Mouse (Mus musculus): Measurements from ENCODE around the gene Sct. TPM values are rescaled to one million over a fixed set of nuclear protein-coding genes. Genes with fewer than 3 reads are reported as not detected.

Gene Sct
- total RNA-seq (2023), result not detected

DNA sequence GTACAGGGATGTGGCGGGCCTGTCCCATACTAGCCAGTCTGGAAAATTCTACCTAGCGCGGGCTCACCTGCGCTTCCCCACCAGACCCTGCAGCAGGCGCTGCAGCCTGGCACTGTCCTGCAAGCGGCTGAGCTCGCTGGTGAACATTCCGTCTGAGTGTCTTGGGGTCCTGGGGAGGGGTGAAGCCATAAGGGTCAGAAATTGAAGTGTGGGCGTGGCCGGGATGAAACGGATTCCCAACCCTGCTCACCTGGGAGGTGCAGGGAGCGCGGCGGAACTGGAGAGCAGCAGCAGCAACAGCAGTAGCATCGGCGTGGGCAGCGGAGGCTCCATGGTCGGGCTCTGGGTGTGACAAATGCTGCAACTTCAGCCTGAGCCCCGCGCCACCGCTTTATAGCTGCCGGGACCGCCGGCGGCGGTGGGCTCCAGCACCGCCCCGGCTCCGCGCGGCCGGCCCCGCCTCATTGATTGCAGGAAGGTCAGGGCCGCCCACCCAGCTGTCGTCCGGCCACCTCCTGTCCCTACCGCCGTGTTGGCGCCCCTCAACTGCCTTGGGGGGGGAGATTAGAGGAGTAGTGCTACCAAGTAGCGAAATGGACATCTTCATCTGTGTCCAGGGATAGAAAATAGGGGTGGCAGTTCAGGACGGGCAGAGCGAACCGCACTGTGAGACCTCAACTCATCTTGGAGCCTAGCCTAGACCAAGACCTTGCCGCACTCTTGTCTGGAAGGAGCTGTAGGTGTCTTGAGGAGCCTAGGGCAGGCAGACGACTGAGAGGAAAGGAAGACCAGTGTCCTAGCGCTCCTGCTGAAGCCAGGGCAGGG is at the start of gene Sct:
Sct (minus strand) TSS at position 368 of the 825 bp plus-strand sequence.

GRCm38 (mm10) chr7:141327469-141328372 is 48.8 kb upstream of the Sct start, which contains the start of the genes Deaf1 and Tmem80:
TSS of gene Deaf1 (minus strand) at chr7:141327690.
TSS of gene Tmem80 (plus strand) at chr7:141327739.

GRCm38 (mm10) chr7:141291921-141292582 is 13.1 kb upstream of the Sct start, which contains the start of gene Drd4:
TSS of gene Drd4 (plus strand) at chr7:141292006.

GRCm38 (mm10) chr7:141276546-141276945 is 2.4 kb downstream of the Sct start, which contains the start of gene Cdhr5:
TSS of gene Cdhr5 (minus strand) at chr7:141276786.

GRCm38 (mm10) chr7:141265739-141266561 is 13.0 kb downstream of the Sct start, which contains the start of gene Irf7:
TSS of gene Irf7 (minus strand) at chr7:141266481.

Other genes with a start within 250 kb of the Sct start
- 1 to 10 TPM; 1.4 to 2.2 TPM for gene B4galnt4, start 218.0 kb downstream of the Sct start, total RNA-seq (2023)
- gene Pkp3, start 200.9 kb downstream of the Sct start, total RNA-seq (2023), result 10 to 100 TPM; 45.7 to 59.0 TPM
- gene Sigirr, start 178.6 kb downstream of the Sct start, total RNA-seq (2023), result 10 to 100 TPM; 74.9 to 85.3 TPM
- not detected for gene Ano9, start 161.3 kb downstream of the Sct start, total RNA-seq (2023)
- gene Ptdss2, start 156.8 kb downstream of the Sct start, total RNA-seq (2023), result 10 to 100 TPM; 12.0 to 12.5 TPM
- 10 to 100 TPM; 35.2 to 41.1 TPM for gene Rnh1, start 106.3 kb downstream of the Sct start, total RNA-seq (2023)
- 10 to 100 TPM; 38.9 to 45.3 TPM for gene Hras, start 85.1 kb downstream of the Sct start, total RNA-seq (2023)
- gene Lrrc56, start 85.0 kb downstream of the Sct start, total RNA-seq (2023), result 1 to 10 TPM; 4.8 to 5.0 TPM
- 1 to 10 TPM; 2.4 to 2.6 TPM for gene Lmntd2, start 65.1 kb downstream of the Sct start, total RNA-seq (2023)
- gene Rassf7, start 63.3 kb downstream of the Sct start, total RNA-seq (2023), result 1 to 10 TPM; 9.3 to 9.6 TPM
- 100 to 1,000 TPM; 173 to 177 TPM for gene Phrf1, start 50.3 kb downstream of the Sct start, total RNA-seq (2023)
- gene Irf7, start 12.7 kb downstream of the Sct start, total RNA-seq (2023), result 10 to 100 TPM; 34.4 to 53.3 TPM
- gene Cdhr5, start 2.3 kb downstream of the Sct start, total RNA-seq (2023), result not detected
- not detected for gene Drd4, start 12.9 kb upstream of the Sct start, total RNA-seq (2023)
- 10 to 100 TPM; 65.6 to 68.5 TPM for gene Deaf1, start 48.6 kb upstream of the Sct start, total RNA-seq (2023)
- gene Tmem80, start 48.6 kb upstream of the Sct start, total RNA-seq (2023), result 10 to 100 TPM; 20.7 to 21.2 TPM
- gene Eps8l2, start 59.7 kb upstream of the Sct start, total RNA-seq (2023), result under 1 TPM in 1 of 2 experiments, not detected in 1; 0.80 TPM
- 100 to 1,000 TPM in 1 of 2 experiments, 10 to 100 TPM in 1; 93.1 to 107 TPM for gene Taldo1, start 113.1 kb upstream of the Sct start, total RNA-seq (2023)
- 10 to 100 TPM; 38.3 to 40.0 TPM for gene Gatd1, start 135.0 kb upstream of the Sct start, total RNA-seq (2023)
- not detected for gene Cend1, start 150.4 kb upstream of the Sct start, total RNA-seq (2023)
- 10 to 100 TPM; 55.0 to 76.6 TPM for gene Slc25a22, start 158.8 kb upstream of the Sct start, total RNA-seq (2023)
- gene Pidd1, start 164.9 kb upstream of the Sct start, total RNA-seq (2023), result 1 to 10 TPM; 2.4 to 5.7 TPM
- gene Rplp2, start 168.2 kb upstream of the Sct start, total RNA-seq (2023), result 1,000 to 10,000 TPM; 3,530 to 3,735 TPM
- gene Pnpla2, start 176.1 kb upstream of the Sct start, total RNA-seq (2023), result 10 to 100 TPM; 52.1 to 58.8 TPM
- gene Cracr2b, start 182.0 kb upstream of the Sct start, total RNA-seq (2023), result 1 to 10 TPM in 1 of 2 experiments, not detected in 1; 1.0 TPM
- gene Cd151, start 188.3 kb upstream of the Sct start, total RNA-seq (2023), result 1 to 10 TPM; 7.2 to 8.9 TPM
- 10 to 100 TPM; 17.0 to 21.1 TPM for gene Polr2l, start 196.0 kb upstream of the Sct start, total RNA-seq (2023)
- 1 to 10 TPM; 2.2 to 2.8 TPM for gene Tspan4, start 196.1 kb upstream of the Sct start, total RNA-seq (2023)

Data from T-cell, adult 66 days (primary cell).